Mouse (Mus musculus) heart, postnatal 36 days (tissue): ENCODE data around the gene Chd9. TPM values are rescaled to one million over a fixed set of nuclear protein-coding genes. Genes with fewer than 3 reads are reported as not detected.
"Not testable (repeated sequence)": the region's sequence is repeated elsewhere in the genome, so short reads cannot be mapped to it uniquely, and the experiment has no call there.

Experiments used
- DNase-seq, 2 experiments: peaks; one replicate each; pipeline ENCODE4 v3.0.0; 2021 to 2022
- intact Hi-C: fragments of 180-260 bp; cut with DNase I; formaldehyde crosslinking; loops from one replicate; pipeline ENCODE4 v1.15.1; 2025
- total RNA-seq, 2 experiments: library from RNA; stranded (reverse); gene quantifications; 2 replicates each; pipeline ENCODE4 v1.2.3; 2021

Chd9 gene
- total RNA-seq, 2 experiments from 2014 or later: 46.8 to 49.4 TPM

- peak in 1 of 2 experiments; percentile 48 for DNase-seq
- intact Hi-C loops: loop anchor here (2.0 kb wide), 1 partner anchor 28 kb away; no protein-coding TSS in a partner anchor
These were observed 40.2 kb downstream of the Chd9 start for GRCm38 (mm10) chr8:90868334-90868733.

GRCm38 (mm10) chr8:90869071-90869919 is 41.1 kb downstream of the Chd9 start:
- intact Hi-C loops: loop anchor here (1.0 to 2.0 kb wide), 2 partner anchors 28 to 39 kb away; no protein-coding TSS in a partner anchor
- peak; percentile 90 to 93 for DNase-seq

GRCm38 (mm10) chr8:90869920-90870777 is 42.0 kb downstream of the Chd9 start:
- DNase-seq: no peak
- intact Hi-C loops: loop anchor here (1.0 to 2.0 kb wide), 2 partner anchors 29 to 40 kb away; no protein-coding TSS in a partner anchor

- DNase-seq: peak; percentile 46 to 51
- intact Hi-C loops: no loop called here
These were observed 43.4 kb downstream of the Chd9 start for GRCm38 (mm10) chr8:90871375-90872080.

DNA sequence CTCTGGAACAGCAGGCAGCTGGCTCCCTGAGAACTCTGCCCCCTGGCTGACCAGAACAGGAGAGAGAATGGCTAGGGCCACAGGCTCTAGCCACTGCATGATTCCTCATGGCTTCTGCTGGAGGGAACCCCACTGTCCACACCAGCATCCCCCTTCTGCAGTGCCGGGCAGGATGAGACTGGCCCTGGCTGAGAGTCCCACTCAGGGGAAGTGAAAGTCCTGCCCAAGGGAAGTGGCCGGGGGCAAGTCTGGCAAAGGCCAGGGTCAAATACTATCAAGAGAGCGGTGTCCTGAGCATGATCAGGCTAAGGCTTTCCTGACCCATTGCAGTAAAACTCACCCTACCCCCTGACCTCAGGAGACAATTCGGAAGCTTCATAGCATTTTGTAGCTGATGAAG is 44.9 kb downstream of the Chd9 start:
- intact Hi-C loops: no loop called here
- DNase-seq: no peak

DNA sequence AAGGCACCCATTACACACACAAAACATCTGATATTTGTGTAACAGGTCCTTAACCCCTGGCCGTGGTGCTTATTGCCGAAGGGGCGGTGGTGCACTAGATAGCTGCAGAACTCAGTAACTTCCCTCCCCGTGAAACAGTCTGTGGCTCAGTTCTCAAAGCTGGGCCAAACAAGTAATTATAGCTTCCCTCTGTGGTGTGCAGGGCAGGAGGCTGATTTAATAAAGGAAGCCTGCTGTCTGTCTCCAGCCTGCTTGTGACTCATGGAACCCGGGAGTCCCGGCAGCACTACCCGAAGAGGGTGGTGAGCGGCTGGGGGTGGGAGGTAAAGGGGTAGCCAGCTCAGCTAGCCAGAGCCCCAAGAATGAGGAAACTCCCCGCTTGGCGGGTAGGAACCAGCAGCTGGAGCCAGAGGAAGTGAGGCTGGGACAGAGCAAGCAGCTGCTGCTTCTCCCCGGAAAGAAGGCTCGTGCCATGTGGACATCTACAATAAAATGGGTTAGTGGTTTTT is 48.1 kb downstream of the Chd9 start:
- intact Hi-C loops: loop anchor here (2.0 kb wide), 2 partner anchors 35 to 47 kb away; partner anchors contain the start of gene Chd9
- peak; percentile 74 to 81 for DNase-seq

GRCm38 (mm10) chr8:90876722-90877429 is 48.7 kb downstream of the Chd9 start:
- intact Hi-C loops: loop anchor here (1.0 to 2.0 kb wide), 3 partner anchors 30 to 48 kb away; partner anchors contain the start of gene Chd9
- peak; percentile 77 to 86 for DNase-seq

DNA sequence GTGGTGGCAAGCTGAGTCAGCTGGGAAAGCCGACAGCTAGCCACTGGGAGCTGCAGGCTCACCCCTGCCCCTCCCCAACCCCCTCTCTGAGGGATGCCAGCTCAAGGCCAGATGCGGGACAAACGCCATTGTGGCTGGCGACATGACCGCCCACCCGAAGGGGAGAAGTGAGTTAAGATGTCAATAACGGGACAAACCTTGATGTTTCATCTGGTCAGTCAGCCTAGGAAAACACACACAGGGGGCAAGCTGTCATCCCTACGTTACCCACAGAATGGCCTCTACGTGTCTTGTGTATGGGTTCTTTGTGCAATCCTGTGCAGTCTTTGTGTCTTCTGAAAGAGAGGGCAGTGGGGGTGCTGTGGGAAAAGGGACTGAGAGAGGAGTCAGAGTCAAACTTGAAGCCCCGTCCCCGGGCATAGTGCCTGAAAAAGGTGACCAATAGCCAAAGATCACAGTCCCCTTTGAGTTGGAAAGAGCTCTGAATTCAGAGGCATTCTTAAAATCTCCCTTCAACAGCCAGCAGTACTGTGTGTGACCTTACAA is 49.4 kb downstream of the Chd9 start:
- no peak for DNase-seq
- intact Hi-C loops: loop anchor here (1.0 to 2.0 kb wide), 3 partner anchors 30 to 49 kb away; partner anchors contain the start of gene Chd9

- intact Hi-C loops: no loop called here
These were observed 50.4 kb downstream of the Chd9 start for GRCm38 (mm10) chr8:90878551-90878950.

DNA sequence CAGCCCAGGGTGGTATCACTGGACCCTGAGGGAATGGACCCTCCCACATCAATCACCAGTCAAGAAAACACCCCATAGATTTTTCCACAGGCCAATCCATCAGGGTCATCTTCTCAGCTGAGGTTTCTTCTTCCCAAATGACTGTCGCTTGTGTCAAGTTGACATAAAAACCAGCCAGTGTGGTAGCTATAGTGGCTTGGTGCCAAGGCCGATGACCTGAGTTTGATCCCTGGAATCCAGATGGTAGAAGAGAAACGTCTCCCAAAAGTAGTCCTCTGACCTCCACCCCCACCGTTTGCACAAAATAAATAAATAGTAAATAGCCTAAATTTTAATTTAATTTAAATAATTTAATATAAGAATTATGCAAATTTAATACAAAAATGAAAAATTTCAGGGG is 51.9 kb downstream of the Chd9 start:
- intact Hi-C loops: no loop called here
- no peak for DNase-seq

More at GRCm38 (mm10) chr8:90878551-90878950, 50.4 kb downstream of the Chd9 start:
- DNase-seq: no peak

- DNase-seq: no peak
- intact Hi-C loops: no loop called here
These were observed 53.0 kb downstream of the Chd9 start for GRCm38 (mm10) chr8:90881181-90881580.

DNA sequence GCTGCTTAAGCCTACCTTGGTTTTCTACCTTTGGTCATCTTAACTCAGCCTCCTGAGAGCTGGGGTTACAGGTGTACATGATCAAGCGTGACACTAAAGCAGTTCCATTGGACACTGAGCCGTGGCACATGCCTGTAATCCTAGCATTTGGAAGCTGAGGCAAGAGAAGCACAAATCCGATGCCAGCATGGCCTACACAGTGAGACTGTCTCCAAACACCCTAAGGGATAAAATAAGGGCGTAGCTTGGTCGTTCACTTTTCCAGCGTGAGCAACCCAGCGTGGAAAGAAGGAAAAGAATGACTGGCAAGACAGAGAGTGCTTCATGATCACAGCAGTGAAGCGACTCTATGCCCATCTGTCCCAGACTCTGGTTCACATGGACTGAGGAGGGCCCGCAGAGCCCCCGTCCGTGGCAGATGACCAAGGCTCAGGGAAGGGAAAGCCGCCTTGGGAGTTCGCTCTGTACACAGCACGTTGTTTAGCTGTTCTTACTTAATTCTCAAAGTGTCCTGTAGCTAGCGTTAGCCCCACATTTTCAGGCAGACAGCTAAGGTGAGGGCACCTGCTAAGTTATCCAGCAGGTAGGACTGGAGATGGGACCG is 54.0 kb downstream of the Chd9 start:
- intact Hi-C loops: no loop called here
- DNase-seq: no peak

DNA sequence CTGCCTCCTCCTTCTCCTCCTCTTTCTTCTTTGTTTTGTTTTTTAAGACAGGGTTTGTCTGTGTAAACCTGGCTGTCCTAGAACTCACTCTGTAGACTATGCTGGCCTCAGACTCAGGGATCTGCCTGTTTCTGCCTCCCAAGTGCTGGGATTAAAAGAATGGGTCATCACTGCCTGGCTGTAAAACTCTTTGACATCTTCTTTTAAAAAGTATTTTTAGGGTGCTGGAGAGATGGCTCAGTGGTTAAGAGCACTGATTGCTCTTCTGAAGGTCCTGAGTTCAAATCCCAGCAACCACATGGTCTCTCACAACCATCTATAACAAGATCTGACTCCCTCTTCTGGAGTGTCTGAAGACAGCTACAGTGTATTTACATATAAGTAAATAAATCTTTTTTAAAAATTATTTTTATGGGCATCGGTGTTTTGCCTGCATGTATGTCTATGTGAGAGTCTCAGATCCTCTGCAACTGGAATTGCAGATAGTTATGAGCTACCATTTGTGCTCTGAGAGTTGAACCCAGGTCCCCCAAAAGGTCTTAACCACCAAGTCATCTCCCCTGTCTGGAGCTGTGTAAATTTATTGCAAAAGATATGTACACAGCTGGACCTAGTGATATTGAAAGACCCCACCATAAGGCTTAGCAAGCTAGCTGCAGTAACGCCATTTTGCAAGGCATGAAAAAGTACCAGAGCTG is 57.7 kb downstream of the Chd9 start:
- intact Hi-C loops: no loop called here
- DNase-seq: no peak

GRCm38 (mm10) chr8:90886369-90886712 is 58.2 kb downstream of the Chd9 start:
- intact Hi-C loops, DNase-seq: not testable (repeated sequence)

DNA sequence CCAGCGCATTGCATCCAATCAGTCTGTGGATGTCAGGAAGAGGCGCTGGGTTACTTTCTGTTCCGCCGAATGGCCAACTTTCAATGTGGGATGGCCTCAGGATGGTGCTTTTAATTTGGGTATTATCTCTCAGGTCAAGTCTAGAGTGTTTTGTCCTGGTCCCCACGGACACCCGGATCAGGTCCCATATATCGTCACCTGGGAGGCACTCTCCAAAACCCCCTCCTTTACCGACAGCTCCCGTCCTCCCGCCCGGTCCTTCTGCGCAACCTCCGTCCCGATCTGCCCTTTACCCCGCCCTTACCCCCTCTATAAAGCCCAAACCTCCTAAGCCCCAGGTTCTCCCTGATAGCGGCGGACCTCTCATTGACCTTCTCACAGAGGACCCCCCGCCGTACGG is 59.2 kb downstream of the Chd9 start:
- intact Hi-C loops, DNase-seq: not testable (repeated sequence)

GRCm38 (mm10) chr8:90891872-90892578 is 63.9 kb downstream of the Chd9 start:
- intact Hi-C loops: no loop called here
- DNase-seq: no peak

- intact Hi-C loops: no loop called here
- DNase-seq: no peak
These were observed 64.4 kb downstream of the Chd9 start for GRCm38 (mm10) chr8:90892579-90892919.
